Mouse (Mus musculus) hindbrain, embryonic 16.5 days (tissue): ENCODE measurements around the gene Trpm8. TPM values are rescaled to one million over a fixed set of nuclear protein-coding genes. Genes with fewer than 3 reads are reported as not detected.

Experiments used
- ATAC-seq: fragments of 200-750 bp; cut with Nextera tagmentation; 2 replicates; pipeline ENCODE4 v1.8.0; 2017; ENCODE audit warnings: moderate TSS enrichment, moderate library complexity
- H3K27ac ChIP-seq: fragments of 300-500 bp; sonication (generic); 2 replicates; pipeline ENCODE4 v1.5.1; 2014; ENCODE audit warnings: low read depth, mild to moderate bottlenecking, control low read depth, low read length, moderate library complexity
- H3K27me3 ChIP-seq: fragments of 300-500 bp; sonication (generic); replicated peaks from 2 replicates; pipeline ENCODE4 v1.6.1; 2014; ENCODE audit warnings: low read length; ENCODE audit not compliant: control insufficient read depth, insufficient read depth
- H3K36me3 ChIP-seq: fragments of 300-500 bp; sonication (generic); 2 replicates; pipeline ENCODE4 v1.6.1; 2014; ENCODE audit warnings: mild to moderate bottlenecking, low read length, moderate library complexity, mixed read lengths; ENCODE audit not compliant: control insufficient read depth, insufficient read depth
- H3K4me1 ChIP-seq: fragments of 300-500 bp; sonication (generic); 2 replicates; pipeline ENCODE4 v1.6.1; 2014; ENCODE audit warnings: low read depth, low read length; ENCODE audit not compliant: control insufficient read depth, insufficient read depth
- H3K4me2 ChIP-seq: fragments of 300-500 bp; sonication (generic); 2 replicates; pipeline ENCODE4 v1.6.1; 2014; ENCODE audit warnings: mild to moderate bottlenecking, low read length, control low read depth, moderate library complexity
- H3K4me3 ChIP-seq: fragments of 300-500 bp; sonication (generic); 2 replicates; pipeline ENCODE4 v1.5.1; 2014; ENCODE audit warnings: mild to moderate bottlenecking, low read length, control low read depth, moderate library complexity
- H3K9ac ChIP-seq: fragments of 300-500 bp; sonication (generic); 2 replicates; pipeline ENCODE4 v1.6.1; 2014; ENCODE audit warnings: low read depth, mild to moderate bottlenecking, control low read depth, low read length, moderate library complexity
- H3K9me3 ChIP-seq: fragments of 300-500 bp; sonication (generic); 2 replicates; pipeline ENCODE4 v1.6.1; 2014; ENCODE audit warnings: mild to moderate bottlenecking, low read length, moderate library complexity; ENCODE audit not compliant: control insufficient read depth
- WGBS: fragments of 180-500 bp; shearing (Covaris S2); extraction: QIAGEN DNeasy Blood & Tissue Kit; methylation state at CpG from one replicate; pipeline ENCODE4 v1.1.7; 2014; 5-methylcytosine and 5-hydroxymethylcytosine counted together
- polyA plus RNA-seq: library from polyadenylated mRNA; unstranded; fragments of >200 nt; fragmentation: Nextera tagmentation; extraction: Ambion mirVana; gene quantifications from 2 replicates; pipeline ENCODE4 v1.2.1, GENCODE M21; 2015

Trpm8 gene
- polyA plus RNA-seq, 1 experiment from 2014 or later, result 0.10 TPM

DNA sequence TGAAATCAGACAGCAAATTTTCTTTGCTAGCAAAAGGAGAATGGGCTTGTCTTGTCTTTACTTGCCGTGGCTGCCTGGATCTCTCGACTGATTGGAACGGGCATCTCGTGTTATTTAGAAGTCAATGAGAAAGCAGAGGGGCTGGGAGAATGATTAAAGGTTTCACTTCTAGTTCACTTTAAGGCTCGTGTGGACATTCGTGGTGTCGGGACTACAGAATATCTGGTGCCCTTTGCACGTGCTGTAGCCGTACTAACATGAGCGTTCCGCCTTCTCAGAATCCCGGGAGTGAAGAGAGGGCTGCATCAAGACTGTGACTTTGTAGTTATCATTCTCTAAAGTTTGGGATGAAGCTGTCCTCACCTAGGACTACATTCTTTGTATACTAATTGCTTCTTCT lies 29.7 kb downstream of the Trpm8 start:
- H3K27ac ChIP-seq, result no peak overlapping the region
- H3K4me1 ChIP-seq, result no peaks in the 10 kb centered on the region
- 68% methylated on average over 12 of the region's 12 CpGs for WGBS
- H3K36me3 ChIP-seq, result no peaks in the 10 kb centered on the region
- no peaks in the 10 kb centered on the region for H3K27me3 ChIP-seq
- no peak overlapping the region for H3K4me3 ChIP-seq
- H3K4me2 ChIP-seq, result no peak overlapping the region
- no peak for ATAC-seq
- no peak overlapping the region for H3K9ac ChIP-seq
- peaks cover 71% of the 10 kb centered on the region for H3K9me3 ChIP-seq

DNA sequence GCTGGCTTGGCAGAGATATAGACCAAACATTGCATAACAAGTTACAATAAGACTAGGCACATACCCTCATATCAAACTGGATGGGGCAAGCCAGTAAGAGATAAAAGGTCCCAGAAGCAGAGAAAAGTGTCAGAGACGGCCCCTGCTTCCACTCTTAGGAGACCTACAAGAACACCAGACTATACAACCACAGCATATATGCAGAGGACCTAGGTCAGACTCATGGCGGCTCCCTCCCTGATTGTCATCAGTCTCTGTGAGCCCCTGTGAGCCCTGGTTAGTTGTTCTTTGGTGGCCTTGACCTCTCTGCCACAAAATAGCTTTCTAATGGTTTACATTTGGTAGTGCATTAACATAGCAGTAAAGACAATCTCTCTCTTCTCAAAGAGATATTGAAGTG lies 31.6 kb downstream of the Trpm8 start:
- Histone ChIP-seq H3K9me3 (peaks cover 55% of the 10 kb centered on the region), H3K9ac (no peak overlapping the region), H3K4me3 (no peak overlapping the region), H3K4me1 (no peaks in the 10 kb centered on the region), H3K27ac (no peak overlapping the region), H3K36me3 (no peaks in the 10 kb centered on the region), H3K4me2 (no peak overlapping the region), H3K27me3 (no peaks in the 10 kb centered on the region)
- WGBS, result 51% methylated on average over 2 of the region's 2 CpGs
- no peak for ATAC-seq

DNA sequence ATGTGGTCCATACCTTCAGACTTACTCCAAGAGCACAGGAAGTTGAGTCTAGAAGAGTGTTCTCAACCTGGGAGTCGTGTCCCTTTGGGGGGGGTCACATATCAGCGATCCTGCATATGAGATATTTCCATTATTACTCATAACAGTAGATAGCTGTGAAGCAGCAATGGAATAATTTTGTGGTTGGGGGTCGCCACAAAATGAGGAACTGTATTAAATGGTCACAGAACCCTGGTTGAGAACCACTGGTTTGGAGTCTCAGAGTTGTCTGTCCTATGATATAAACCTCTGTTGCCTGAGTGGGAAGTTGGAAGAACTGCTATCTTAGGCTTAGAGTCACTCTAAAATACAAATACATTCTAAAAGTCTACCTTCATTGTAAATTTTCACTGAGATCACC lies 32.4 kb downstream of the Trpm8 start:
- H3K27ac ChIP-seq, result no peak overlapping the region
- peaks cover 50% of the 10 kb centered on the region for H3K9me3 ChIP-seq
- no peak overlapping the region for H3K4me3 ChIP-seq
- H3K9ac ChIP-seq, result no peak overlapping the region
- no peak overlapping the region for H3K4me2 ChIP-seq
- ATAC-seq, result no peak
- 55% methylated on average over 3 of the region's 3 CpGs for WGBS
- no peaks in the 10 kb centered on the region for H3K27me3 ChIP-seq
- no peaks in the 10 kb centered on the region for H3K4me1 ChIP-seq
- H3K36me3 ChIP-seq, result no peaks in the 10 kb centered on the region

DNA sequence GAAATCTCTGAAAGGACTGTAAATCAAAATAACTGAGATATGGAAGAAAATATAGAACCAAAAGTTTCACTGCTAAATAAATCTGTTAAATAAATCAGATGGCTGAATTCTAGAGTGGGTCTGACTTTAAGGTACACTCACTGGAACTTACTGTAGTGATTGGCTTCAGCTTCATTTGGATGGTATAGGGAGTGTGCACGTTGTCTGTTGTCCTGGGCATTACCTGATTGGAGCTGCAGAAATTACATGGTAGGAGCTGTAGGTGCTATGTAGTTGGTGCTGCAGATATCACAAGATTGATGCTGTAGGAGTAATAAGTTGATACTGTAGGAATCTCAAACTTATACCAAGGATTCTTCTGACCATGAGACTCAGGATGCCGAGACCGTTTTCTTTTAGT lies 32.9 kb downstream of the Trpm8 start:
- Histone ChIP-seq H3K4me2 (no peak overlapping the region), H3K9ac (no peak overlapping the region), H3K4me1 (no peaks in the 10 kb centered on the region), H3K4me3 (no peak overlapping the region), H3K27me3 (no peaks in the 10 kb centered on the region), H3K9me3 (peaks cover 45% of the 10 kb centered on the region), H3K36me3 (no peaks in the 10 kb centered on the region), H3K27ac (no peak overlapping the region)
- 69% methylated on average over 3 of the region's 3 CpGs for WGBS
- ATAC-seq, result no peak

DNA sequence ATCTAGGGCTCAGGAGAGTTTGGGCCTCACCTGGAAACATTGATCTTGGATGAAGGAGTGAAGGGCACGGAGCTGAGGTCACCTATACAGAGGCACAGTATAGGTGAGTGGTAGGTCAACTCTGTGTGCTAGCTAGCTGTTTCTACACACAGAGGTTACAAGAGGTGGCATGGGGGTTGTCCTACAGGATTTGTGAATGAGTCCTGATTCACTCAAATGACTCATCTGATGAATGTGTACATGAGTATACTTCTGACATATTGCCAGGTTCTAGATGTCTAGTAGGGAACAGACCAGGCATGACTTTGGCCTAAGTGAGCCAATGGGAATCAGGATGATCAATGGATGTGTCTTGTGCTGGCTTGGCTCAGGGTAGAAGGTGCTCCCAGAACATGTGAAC lies 39.8 kb downstream of the Trpm8 start:
- Histone ChIP-seq H3K9ac (no peak overlapping the region), H3K27ac (no peak overlapping the region), H3K27me3 (no peaks in the 10 kb centered on the region), H3K4me2 (no peak overlapping the region), H3K4me3 (no peak overlapping the region), H3K36me3 (no peaks in the 10 kb centered on the region), H3K4me1 (no peaks in the 10 kb centered on the region), H3K9me3 (no peaks in the 10 kb centered on the region)
- no peak for ATAC-seq
- 96% methylated on average over 1 of the region's 1 CpGs for WGBS

DNA sequence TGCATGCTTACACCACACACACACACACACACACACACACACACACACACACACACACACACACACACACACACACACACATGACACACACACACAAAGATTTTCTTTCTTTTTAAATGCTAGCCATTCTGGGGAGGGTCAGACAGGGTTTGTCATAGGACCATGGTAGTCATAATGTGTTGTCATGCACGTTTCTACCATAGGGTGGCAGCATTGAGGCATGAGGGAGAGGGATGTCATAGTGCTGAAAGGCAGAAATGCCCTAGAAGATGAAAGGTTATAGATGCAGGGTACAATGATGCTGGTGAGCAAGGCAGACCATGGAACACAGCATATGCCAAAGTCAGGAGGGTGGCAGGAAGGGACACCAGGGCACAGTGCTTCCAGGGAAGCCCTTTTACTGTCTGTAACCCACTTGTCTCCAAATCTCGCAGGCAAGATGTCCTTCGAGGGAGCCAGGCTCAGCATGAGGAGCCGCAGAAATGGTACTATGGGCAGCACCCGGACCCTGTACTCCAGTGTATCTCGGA lies 41.1 kb downstream of the Trpm8 start:
- no peak for ATAC-seq
- Histone ChIP-seq H3K4me1 (no peaks in the 10 kb centered on the region), H3K27ac (no peak overlapping the region), H3K4me3 (no peak overlapping the region), H3K9me3 (no peaks in the 10 kb centered on the region), H3K9ac (no peak overlapping the region), H3K4me2 (no peak overlapping the region), H3K36me3 (no peaks in the 10 kb centered on the region), H3K27me3 (no peaks in the 10 kb centered on the region)
- WGBS, result 73% methylated on average over 6 of the region's 6 CpGs

DNA sequence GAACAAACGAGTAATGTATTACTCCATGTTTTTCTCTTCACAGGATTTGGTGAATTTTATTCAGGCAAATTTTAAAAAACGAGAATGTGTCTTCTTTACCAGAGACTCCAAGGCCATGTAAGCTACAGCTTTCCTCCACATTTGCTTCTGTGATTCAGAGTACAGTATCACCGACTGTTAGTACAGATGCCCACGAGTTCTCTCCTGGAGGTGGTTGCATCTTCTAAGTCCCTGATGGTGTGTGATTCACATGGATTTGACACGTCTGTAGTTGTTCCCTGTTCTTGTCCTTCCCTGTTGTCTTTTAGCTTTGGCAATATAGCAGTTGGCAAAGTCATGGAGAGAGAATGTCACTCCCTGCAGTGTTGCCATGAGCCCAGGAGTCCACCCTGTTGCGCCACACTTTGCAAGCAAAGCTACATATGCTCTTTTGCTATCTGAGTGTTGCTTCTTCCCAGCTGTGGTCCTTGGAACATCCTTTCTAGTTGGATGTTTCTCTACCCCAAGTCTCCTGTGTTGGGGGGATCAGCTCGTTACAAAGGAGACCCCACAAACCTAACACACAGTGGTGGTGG lies 43.4 kb downstream of the Trpm8 start:
- no peak overlapping the region for H3K27ac ChIP-seq
- H3K4me3 ChIP-seq, result no peak overlapping the region
- no peak overlapping the region for H3K9ac ChIP-seq
- 76% methylated on average over 7 of the region's 7 CpGs for WGBS
- H3K27me3 ChIP-seq, result no peaks in the 10 kb centered on the region
- H3K36me3 ChIP-seq, result no peaks in the 10 kb centered on the region
- H3K4me2 ChIP-seq, result no peak overlapping the region
- no peaks in the 10 kb centered on the region for H3K4me1 ChIP-seq
- ATAC-seq, result no peak
- no peaks in the 10 kb centered on the region for H3K9me3 ChIP-seq

DNA sequence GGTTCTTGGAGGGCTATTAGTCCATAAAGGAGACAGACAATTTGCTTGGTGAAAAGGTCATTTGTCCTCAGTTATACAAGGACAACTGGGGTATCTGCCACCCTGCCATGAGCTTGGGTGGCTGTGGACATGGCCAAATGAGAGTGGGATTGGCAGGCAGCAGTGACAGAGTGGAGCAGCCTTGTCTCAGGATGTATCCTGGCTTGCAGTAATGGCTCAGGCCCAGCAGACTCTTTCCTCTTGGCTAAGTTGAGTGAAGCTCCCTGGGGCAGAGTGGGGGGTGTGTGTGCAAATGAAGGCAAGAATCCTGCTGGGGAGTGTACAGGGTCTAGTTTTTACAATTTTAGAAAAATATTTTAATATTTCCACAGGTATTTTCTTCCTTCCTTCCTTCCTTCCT lies 44.7 kb downstream of the Trpm8 start:
- Histone ChIP-seq H3K27me3 (no peaks in the 10 kb centered on the region), H3K36me3 (no peaks in the 10 kb centered on the region), H3K4me2 (no peak overlapping the region), H3K9me3 (no peaks in the 10 kb centered on the region), H3K9ac (no peak overlapping the region), H3K4me3 (no peak overlapping the region), H3K27ac (no peak overlapping the region), H3K4me1 (no peaks in the 10 kb centered on the region)
- no peak for ATAC-seq

DNA sequence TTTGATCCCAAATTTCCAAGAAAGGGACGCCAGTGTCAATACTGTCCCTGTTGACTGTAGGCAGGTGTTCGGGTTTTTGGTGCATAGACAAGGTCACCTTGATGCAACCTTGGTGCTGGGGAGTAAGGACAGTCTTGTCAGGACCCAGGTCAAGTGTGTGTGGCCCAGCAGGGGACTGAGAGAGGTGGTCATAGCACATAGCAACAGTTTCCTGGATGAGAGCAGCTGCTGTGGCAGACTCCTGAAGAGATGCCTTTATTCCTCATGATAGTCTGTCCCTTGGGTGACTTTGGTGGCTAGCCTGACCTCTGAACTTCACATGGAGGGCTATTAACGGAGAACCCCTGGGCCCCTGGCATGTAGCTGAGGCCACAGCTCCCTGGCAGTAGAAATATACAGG lies 45.6 kb downstream of the Trpm8 start:
- Histone ChIP-seq H3K36me3 (no peaks in the 10 kb centered on the region), H3K9me3 (no peaks in the 10 kb centered on the region), H3K4me1 (no peaks in the 10 kb centered on the region), H3K27me3 (no peaks in the 10 kb centered on the region), H3K9ac (no peak overlapping the region), H3K4me3 (no peak overlapping the region), H3K27ac (no peak overlapping the region), H3K4me2 (no peak overlapping the region)
- 86% methylated on average over 3 of the region's 3 CpGs for WGBS
- ATAC-seq, result no peak

DNA sequence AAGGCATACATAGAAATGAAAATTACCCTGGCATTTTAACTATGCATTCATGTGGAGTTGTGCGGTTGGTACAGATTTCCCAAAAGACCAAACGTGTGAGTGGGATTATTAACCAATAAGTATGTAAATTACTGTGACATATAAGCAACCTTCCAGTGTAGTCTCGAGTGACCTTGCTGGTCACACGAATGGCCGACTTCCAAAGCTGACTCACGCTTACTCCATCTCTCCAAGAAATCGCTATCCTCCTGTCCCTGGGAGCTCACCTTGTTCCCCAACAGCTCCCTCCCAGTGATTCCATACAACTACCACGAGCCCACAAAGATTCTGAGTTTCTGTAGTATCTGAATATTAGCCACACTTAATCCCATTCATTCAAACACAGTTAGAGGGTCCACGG lies 62.0 kb downstream of the Trpm8 start:
- no peak overlapping the region for H3K4me2 ChIP-seq
- 68% methylated on average over 9 of the region's 9 CpGs for WGBS
- H3K36me3 ChIP-seq, result no peaks in the 10 kb centered on the region
- H3K27me3 ChIP-seq, result no peaks in the 10 kb centered on the region
- no peak overlapping the region for H3K9ac ChIP-seq
- H3K9me3 ChIP-seq, result no peaks in the 10 kb centered on the region
- no peak overlapping the region for H3K27ac ChIP-seq
- no peak overlapping the region for H3K4me3 ChIP-seq
- no peak for ATAC-seq
- H3K4me1 ChIP-seq, result no peaks in the 10 kb centered on the region
